Mouse (Mus musculus): ENCODE data around the gene Tdrd12.
"Not testable (repeated sequence)": the region's sequence is repeated elsewhere in the genome, so short reads cannot be mapped to it uniquely, and the experiment has no call there.

Tdrd12 gene

GRCm38 (mm10) chr7:35555224-35556204 lies 18.0 kb upstream of the Tdrd12 start:
- peak; percentile 93 for DNase-seq

- peak; percentile 37 for DNase-seq
These were observed 17.1 kb upstream of the Tdrd12 start for GRCm38 (mm10) chr7:35554605-35555175.

- DNase-seq = peak; percentile 58
These were observed 16.4 kb upstream of the Tdrd12 start for GRCm38 (mm10) chr7:35553751-35554604.

- peak; percentile 77 for DNase-seq
These were observed 8.3 kb upstream of the Tdrd12 start for GRCm38 (mm10) chr7:35545881-35546280.

GRCm38 (mm10) chr7:35535750-35536512 lies 1.6 kb downstream of the Tdrd12 start:
- DNase-seq = no peak

- not testable (repeated sequence) for DNase-seq
These were observed 7.0 kb downstream of the Tdrd12 start for GRCm38 (mm10) chr7:35530544-35530943.

GRCm38 (mm10) chr7:35530026-35530425 lies 7.5 kb downstream of the Tdrd12 start:
- DNase-seq = no peak

- no peak for DNase-seq
These were observed 10.8 kb downstream of the Tdrd12 start for GRCm38 (mm10) chr7:35526795-35527194.

GRCm38 (mm10) chr7:35501995-35502394 lies 35.5 kb downstream of the Tdrd12 start:
- peak; percentile 16 for DNase-seq

- DNase-seq = no peak
These were observed 40.0 kb downstream of the Tdrd12 start for GRCm38 (mm10) chr7:35497516-35497915.

GRCm38 (mm10) chr7:35491005-35491404 lies 46.5 kb downstream of the Tdrd12 start:
- no peak for DNase-seq

- DNase-seq = no peak
These were observed 47.4 kb downstream of the Tdrd12 start for GRCm38 (mm10) chr7:35490186-35490585.

- DNase-seq = no peak
These were observed 51.0 kb downstream of the Tdrd12 start for GRCm38 (mm10) chr7:35486553-35486952.

- DNase-seq = no peak
These were observed 52.4 kb downstream of the Tdrd12 start for GRCm38 (mm10) chr7:35485126-35485525.

GRCm38 (mm10) chr7:35476457-35476856 lies 61.1 kb downstream of the Tdrd12 start:
- DNase-seq = no peak

GRCm38 (mm10) chr7:35470794-35471193 lies 66.8 kb downstream of the Tdrd12 start:
- no peak for DNase-seq

- DNase-seq = no peak
These were observed 69.7 kb downstream of the Tdrd12 start for GRCm38 (mm10) chr7:35467856-35468255.

- no peak for DNase-seq
These were observed 72.5 kb downstream of the Tdrd12 start for GRCm38 (mm10) chr7:35465027-35465426.

GRCm38 (mm10) chr7:35460971-35461370 lies 76.6 kb downstream of the Tdrd12 start:
- no peak for DNase-seq

- DNase-seq = no peak
These were observed 81.3 kb downstream of the Tdrd12 start for GRCm38 (mm10) chr7:35456091-35456814.

- no peak for DNase-seq
These were observed 88.7 kb downstream of the Tdrd12 start for GRCm38 (mm10) chr7:35448867-35449266.

Measured in lung, postnatal 10 days (tissue).